Comparison of ENCODE assay signal across 21 mouse cellular contexts in the genomic region with DNA sequence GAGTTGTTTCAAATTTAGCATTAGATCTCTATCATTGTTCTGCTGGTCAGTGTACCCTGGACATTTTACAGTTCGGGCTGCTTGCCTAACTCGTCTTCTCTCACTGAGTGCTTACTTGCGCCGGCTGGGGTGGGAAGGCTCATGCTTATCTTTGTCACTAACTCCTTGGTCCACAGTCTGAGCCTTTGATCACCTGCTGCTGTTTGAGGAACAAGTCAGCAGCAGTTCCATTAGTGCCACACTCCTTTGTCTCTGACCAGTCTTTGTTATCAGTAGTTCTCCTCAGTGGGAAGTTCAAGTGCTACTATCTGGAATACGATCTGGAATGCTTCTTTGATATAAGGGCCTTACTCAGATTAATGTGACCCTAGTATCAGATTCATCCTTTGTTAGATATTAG.
DNase-seq lines count a peak whose midpoint lies in the region; ATAC-seq and TF ChIP-seq lines count a peak whose summit lies in the region.
"Had no signal": no experiment of that assay in that cellular context is flagged by ENCODE, and none has a peak within 500 bp of the region (broad histone marks: within the 10 kb centered on the region; RNA-seq: fewer than 3 reads in every experiment).

No protein-coding gene starts in this region.

- DNase-seq in heart, adult 11 months: peak; percentile 41
- no peak for DNase-seq in heart, postnatal 4 days
- DNase-seq in intestine, embryonic 14.5 days (ENCODE audit: low spot score): peak; percentile 49
- DNase-seq in gastrocnemius, postnatal 25 days: no peak
- DNase-seq in adrenal gland, adult 18-20 months (ENCODE audit: low spot score in 2 of 2): no peak
- DNase-seq: adrenal gland, postnatal 10 days; cerebellum, adult 11 months; cerebellum, adult 2 months; cerebellum, adult 9-11 months; cerebellum, postnatal 25 days; forebrain, postnatal 0 days; gastrocnemius, postnatal 36 days had no signal

- TF ChIP-seq CTCF in intestine, postnatal 0 days (IDR thresholded peaks at IDR 0.05; ENCODE audit: low read depth): no peak

- H3K9ac ChIP-seq in intestine, embryonic 14.5 days (ENCODE audit: low read length): no peak overlapping the region
- H3K9ac ChIP-seq in intestine, postnatal 0 days (ENCODE audit: low read depth, low read length): no peak overlapping the region
- H3K9ac ChIP-seq in stomach, embryonic 16.5 days (ENCODE audit: low read length): no peak overlapping the region
- no peak overlapping the region for H3K9ac ChIP-seq in hindbrain, embryonic 12.5 days
- H3K9ac ChIP-seq: embryonic facial prominence, embryonic 12.5 days; embryonic facial prominence, embryonic 15.5 days; forebrain, postnatal 0 days; hindbrain, embryonic 15.5 days had no signal

- H3K27ac ChIP-seq in intestine, embryonic 14.5 days (ENCODE audit: low read depth): no peak overlapping the region
- H3K27ac ChIP-seq in intestine, postnatal 0 days (ENCODE audit: low read depth, low read length): no peak overlapping the region
- H3K27ac ChIP-seq in stomach, embryonic 16.5 days (ENCODE audit: low read length): no peak overlapping the region
- H3K27ac ChIP-seq in hindbrain, embryonic 12.5 days: no peak overlapping the region
- H3K27ac ChIP-seq: embryonic facial prominence, embryonic 12.5 days; embryonic facial prominence, embryonic 15.5 days; hindbrain, embryonic 15.5 days had no signal

- peaks cover 3% of the 10 kb centered on the region; the same call in 1 of the 2 replicates for H3K4me1 ChIP-seq in intestine, embryonic 14.5 days (replicated peaks; ENCODE audit: control insufficient read depth, insufficient read depth, low read length)
- 0 out of 2 replicates have a peak, but pooled peaks cover 3% of the 10 kb centered on the region for H3K4me1 ChIP-seq in intestine, postnatal 0 days (replicated peaks; ENCODE audit: control insufficient read depth, insufficient read depth, low read length)
- H3K4me1 ChIP-seq in stomach, embryonic 16.5 days (ENCODE audit: control insufficient read depth, insufficient read depth, low read length): 0 out of 2 replicates have a peak, but pooled peaks cover 3% of the 10 kb centered on the region
- no peaks in the 10 kb centered on the region for H3K4me1 ChIP-seq in hindbrain, embryonic 12.5 days
- H3K4me1 ChIP-seq: embryonic facial prominence, embryonic 12.5 days; hindbrain, embryonic 15.5 days had no signal

- 73% methylated on average over 5 of the region's 5 CpGs for WGBS in intestine, embryonic 14.5 days
- 30% methylated on average over 5 of the region's 5 CpGs for WGBS in intestine, postnatal 0 days
- WGBS in stomach, embryonic 16.5 days: 51% methylated on average over 5 of the region's 5 CpGs
- WGBS in hindbrain, embryonic 12.5 days: 86% methylated on average over 5 of the region's 5 CpGs

- no peak overlapping the region for H3K4me3 ChIP-seq in intestine, embryonic 14.5 days (ENCODE audit: low read depth, low read length)
- H3K4me3 ChIP-seq in intestine, postnatal 0 days (ENCODE audit: low read depth, low read length): no peak overlapping the region
- no peak overlapping the region for H3K4me3 ChIP-seq in stomach, embryonic 16.5 days (replicated peaks; ENCODE audit: low read length)
- H3K4me3 ChIP-seq in hindbrain, embryonic 12.5 days: no peak overlapping the region
- H3K4me3 ChIP-seq: embryonic facial prominence, embryonic 12.5 days; embryonic facial prominence, embryonic 15.5 days; hindbrain, embryonic 15.5 days had no signal

- no peaks in the 10 kb centered on the region for H3K9me3 ChIP-seq in intestine, embryonic 14.5 days (ENCODE audit: control insufficient read depth, low read length)
- H3K9me3 ChIP-seq in intestine, postnatal 0 days (ENCODE audit: control insufficient read depth): no peaks in the 10 kb centered on the region
- H3K9me3 ChIP-seq in stomach, embryonic 16.5 days (replicated peaks; ENCODE audit: control insufficient read depth, low read length): no peaks in the 10 kb centered on the region
- no peaks in the 10 kb centered on the region for H3K9me3 ChIP-seq in hindbrain, embryonic 12.5 days (replicated peaks)
- H3K9me3 ChIP-seq: embryonic facial prominence, embryonic 12.5 days; embryonic facial prominence, embryonic 15.5 days; hindbrain, embryonic 15.5 days had no signal

- ATAC-seq in intestine, embryonic 14.5 days (replicated peaks; ENCODE audit: low FRiP score, low TSS enrichment, low read depth): no peak
- ATAC-seq in intestine, postnatal 0 days: 0 out of 2 replicates have a peak, but pooled peaks have one; percentile 29
- peak; percentile 66; the same call in 1 of the 2 replicates for ATAC-seq in stomach, embryonic 16.5 days (ENCODE audit: insufficient read depth, low FRiP score)
- no peak for ATAC-seq in hindbrain, embryonic 12.5 days (ENCODE audit: low FRiP score)
- ATAC-seq: activated CD4-positive, CD25-positive, alpha-beta regulatory T cell, adult 4 months; forebrain, embryonic 14.5 days; forebrain, postnatal 0 days had no signal

- peaks cover 27% of the 10 kb centered on the region; the same call in 1 of the 2 replicates for H3K36me3 ChIP-seq in intestine, embryonic 14.5 days (ENCODE audit: control insufficient read depth, insufficient read depth, low read length)
- H3K36me3 ChIP-seq in intestine, postnatal 0 days (ENCODE audit: control insufficient read depth, insufficient read depth): peaks cover 31% of the 10 kb centered on the region; the same call in 1 of the 2 replicates
- peaks cover 16% of the 10 kb centered on the region; the same call in 1 of the 2 replicates for H3K36me3 ChIP-seq in stomach, embryonic 16.5 days (ENCODE audit: control insufficient read depth, insufficient read depth, low read length)
- H3K36me3 ChIP-seq in hindbrain, embryonic 12.5 days: peaks cover 10% of the 10 kb centered on the region

- H3K27me3 ChIP-seq in intestine, embryonic 14.5 days (replicated peaks; ENCODE audit: control insufficient read depth, insufficient read depth, low read length): no peaks in the 10 kb centered on the region
- no peaks in the 10 kb centered on the region for H3K27me3 ChIP-seq in intestine, postnatal 0 days (replicated peaks; ENCODE audit: control insufficient read depth, insufficient read depth, low read length)
- H3K27me3 ChIP-seq in stomach, embryonic 16.5 days (ENCODE audit: control insufficient read depth, insufficient read depth, low read length): no peaks in the 10 kb centered on the region
- H3K27me3 ChIP-seq in hindbrain, embryonic 12.5 days: no peaks in the 10 kb centered on the region
- H3K27me3 ChIP-seq: embryonic facial prominence, embryonic 12.5 days; embryonic facial prominence, embryonic 15.5 days; hindbrain, embryonic 15.5 days had no signal

- H3K4me2 ChIP-seq in intestine, embryonic 14.5 days (ENCODE audit: low read length): no peak overlapping the region
- H3K4me2 ChIP-seq in intestine, postnatal 0 days (replicated peaks; ENCODE audit: low read depth): no peak overlapping the region
- H3K4me2 ChIP-seq in stomach, embryonic 16.5 days (ENCODE audit: low read depth, low read length): no peak overlapping the region
- no peak overlapping the region for H3K4me2 ChIP-seq in hindbrain, embryonic 12.5 days (replicated peaks)
- H3K4me2 ChIP-seq: embryonic facial prominence, embryonic 12.5 days; embryonic facial prominence, embryonic 15.5 days; heart, embryonic 11.5 days; hindbrain, embryonic 15.5 days had no signal

Comparison
In these comparisons a context has a peak if more than half of its experiments do, and no peak if none do; other contexts are left out.
1. DNase-seq: peak in heart, adult 11 months (single experiment) and intestine, embryonic 14.5 days (single experiment); none in heart, postnatal 4 days (single experiment), gastrocnemius, postnatal 25 days (single experiment) and adrenal gland, adult 18-20 months (0 of 2).
2. ATAC-seq: peak in intestine, postnatal 0 days (single experiment) and stomach, embryonic 16.5 days (single experiment); none in intestine, embryonic 14.5 days (single experiment) and hindbrain, embryonic 12.5 days (single experiment).